Mouse (Mus musculus) heart, postnatal 0 days (tissue): ENCODE data around the gene Supt3. TPM values are rescaled to one million over a fixed set of nuclear protein-coding genes. Genes with fewer than 3 reads are reported as not detected.

ENCODE experiments used
- ATAC-seq: fragments of 200-750 bp; cut with Nextera tagmentation; 2 replicates; pipeline ENCODE4 v1.8.0; 2017; ENCODE audit warnings: low read depth, moderate number of reproducible peaks, moderate library complexity; ENCODE audit not compliant: insufficient read depth
- DNase-seq: peaks from one replicate; pipeline ENCODE4 v3.0.0-alpha.2; 2016; ENCODE audit warnings: low spot score
- H3K27ac ChIP-seq: fragments of 300-500 bp; sonication (generic); 2 replicates; pipeline ENCODE4 v1.5.1; 2014; ENCODE audit warnings: low read depth, mild to moderate bottlenecking
- H3K27me3 ChIP-seq: fragments of 300-500 bp; sonication (generic); 2 replicates; pipeline ENCODE4 v1.6.1; 2014; ENCODE audit warnings: low read length, mixed read lengths; ENCODE audit not compliant: control insufficient read depth, insufficient read depth
- H3K36me3 ChIP-seq: fragments of 300-500 bp; sonication (generic); replicated peaks from 2 replicates; pipeline ENCODE4 v1.6.1; 2014; ENCODE audit warnings: low read length, mixed read lengths; ENCODE audit not compliant: control insufficient read depth, insufficient read depth
- H3K4me1 ChIP-seq: fragments of 300-500 bp; sonication (generic); 2 replicates; pipeline ENCODE4 v1.6.1; 2014; ENCODE audit warnings: antibody characterized with exemption; ENCODE audit not compliant: control insufficient read depth, insufficient read depth
- H3K4me2 ChIP-seq: fragments of 300-500 bp; sonication (generic); 2 replicates; pipeline ENCODE4 v1.6.1; 2014; ENCODE audit warnings: low read depth, mild to moderate bottlenecking, low read length, moderate library complexity
- H3K4me3 ChIP-seq: fragments of 300-500 bp; sonication (generic); 2 replicates; pipeline ENCODE4 v1.5.1; 2014; ENCODE audit warnings: low read depth, low read length
- H3K9ac ChIP-seq: fragments of 300-500 bp; sonication (generic); replicated peaks from 2 replicates; pipeline ENCODE4 v1.6.1; 2014; ENCODE audit warnings: low read depth, low read length, mixed read lengths
- H3K9me3 ChIP-seq: fragments of 300-500 bp; sonication (generic); replicated peaks from 2 replicates; pipeline ENCODE4 v1.6.1; 2016; ENCODE audit warnings: low read length; ENCODE audit not compliant: control insufficient read depth
- CTCF ChIP-seq: IDR thresholded peaks from 2 replicates; pipeline ENCODE4 v1.5.1; 2016; ENCODE audit warnings: antibody characterized with exemption, control low read depth, low read depth
- EP300 ChIP-seq: IDR thresholded peaks from 2 replicates; pipeline ENCODE4 v1.6.1; 2016; ENCODE audit warnings: antibody characterized with exemption, low read depth
- WGBS: fragments of 180-500 bp; shearing (Covaris S2); extraction: QIAGEN DNeasy Blood & Tissue Kit; methylation state at CpG from one replicate; pipeline ENCODE4 v1.1.7; 2014; 5-methylcytosine and 5-hydroxymethylcytosine counted together
- polyA plus RNA-seq: library from polyadenylated mRNA; unstranded; fragments of >200 nt; fragmentation: Nextera tagmentation; extraction: Ambion mirVana; gene quantifications from 2 replicates; pipeline ENCODE4 v1.2.1, GENCODE M21; 2015
- total RNA-seq: library from RNA; depleted of rRNA; stranded (reverse); fragments of >200 nt; gene quantifications from 2 replicates; pipeline ENCODE4 v1.2.3, GENCODE M21; 2014; ENCODE audit warnings: low replicate concordance

The Supt3 gene
- total and polyA plus RNA-seq, 2 experiments from 2014 or later = 4.3 to 19.5 TPM

DNA sequence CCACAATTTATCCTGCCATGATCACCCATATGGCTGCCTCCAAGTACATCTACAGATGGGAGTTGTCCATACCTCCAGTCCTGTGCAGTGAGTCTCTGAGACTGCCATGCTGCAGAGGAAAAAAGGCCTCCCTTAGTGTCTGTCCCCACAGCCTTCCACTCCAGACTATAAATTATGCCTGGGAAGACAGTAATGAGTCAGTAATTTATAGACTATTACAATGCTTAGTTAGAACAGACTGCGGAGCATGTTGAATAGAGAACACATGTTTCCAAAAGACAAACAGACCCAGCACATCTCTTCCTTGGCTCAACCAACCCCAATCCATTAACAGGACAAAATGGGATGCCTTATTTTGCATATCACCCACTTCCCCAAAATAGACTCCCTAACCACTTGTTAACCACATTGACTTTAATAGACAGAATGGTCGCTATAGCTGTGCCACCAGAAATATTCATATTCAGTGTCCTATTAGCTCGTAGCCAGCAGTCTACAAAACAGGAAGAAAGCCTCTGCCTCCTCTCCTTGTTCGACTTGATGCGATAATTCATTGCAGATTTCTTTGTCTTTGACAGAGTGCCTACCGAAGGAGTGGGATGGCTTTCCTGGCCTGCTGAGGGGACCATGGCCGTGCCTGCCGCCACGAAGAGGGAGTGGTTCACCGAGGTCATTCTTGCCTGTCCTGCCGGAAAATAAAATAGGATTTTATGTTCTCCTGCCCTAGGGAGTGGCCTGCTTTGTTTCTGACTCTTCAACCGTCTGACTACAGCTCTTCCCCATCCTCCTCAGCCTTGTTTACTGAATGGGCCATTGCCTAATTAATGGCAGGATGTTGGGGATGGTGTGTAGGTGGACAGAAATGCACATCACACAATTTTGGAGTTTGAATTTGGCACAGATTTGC lies 341.9 kb downstream of the Supt3 start:
- Histone ChIP-seq H3K4me3 (no peak overlapping the region), H3K36me3 (no peaks in the 10 kb centered on the region), H3K9ac (no peak overlapping the region), H3K27me3 (no peaks in the 10 kb centered on the region), H3K9me3 (0 out of 2 replicates have a peak, but pooled peaks cover 1% of the 10 kb centered on the region), H3K27ac (no peak overlapping the region), H3K4me1 (no peaks in the 10 kb centered on the region), H3K4me2 (no peak overlapping the region)
- DNase-seq (no peak), ATAC-seq (no peak)
- TF ChIP-seq EP300 (no peak), CTCF (no peak)
- 67% methylated on average over 12 of the region's 12 CpGs for WGBS

DNA sequence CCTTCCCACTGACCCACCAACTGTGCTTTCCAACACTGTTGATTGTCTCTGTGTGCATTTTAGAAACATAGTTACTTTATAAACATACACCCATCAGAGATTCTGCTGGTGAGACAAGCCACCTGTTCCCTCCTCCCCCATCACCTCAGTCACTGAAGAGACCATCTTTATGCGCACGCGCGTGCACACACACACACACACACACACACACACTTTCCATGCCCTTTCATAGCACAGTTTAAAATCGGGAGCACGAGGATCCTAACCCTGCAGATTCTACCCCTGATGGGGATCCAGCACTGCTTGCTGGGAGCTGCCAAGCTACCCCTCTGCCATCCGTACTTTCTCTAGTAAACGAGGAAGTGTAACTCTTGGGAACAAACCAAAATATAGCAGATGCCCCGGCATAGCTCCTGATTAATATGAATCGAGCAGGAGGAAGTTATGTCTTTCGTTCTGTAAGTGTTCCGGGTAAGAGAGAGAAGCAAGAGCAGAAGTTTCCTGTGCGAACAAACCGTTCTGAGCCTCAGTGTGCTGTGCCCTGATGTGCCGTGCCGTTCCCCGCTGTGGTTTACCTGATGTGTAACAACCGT lies 342.8 kb downstream of the Supt3 start:
- no peaks in the 10 kb centered on the region for H3K36me3 ChIP-seq

DNA sequence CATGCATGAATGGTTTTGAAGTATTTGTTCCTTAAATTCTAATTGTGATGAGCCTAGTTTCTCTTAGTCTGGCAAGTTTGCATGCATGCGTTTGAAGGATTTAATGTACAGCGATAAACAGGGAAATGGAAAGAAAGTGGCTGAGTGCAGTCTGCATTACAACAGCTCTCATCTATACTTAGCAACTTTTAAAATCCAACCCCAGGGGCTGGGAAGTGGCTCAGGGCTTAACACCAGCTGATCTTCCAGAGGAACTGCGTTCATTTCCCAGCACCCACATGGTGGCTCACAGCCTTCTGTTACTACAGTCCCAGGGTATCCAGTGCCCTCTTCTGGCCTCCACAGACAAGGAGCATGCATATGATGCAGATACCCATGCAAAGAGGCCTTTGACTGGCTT lies 346.9 kb downstream of the Supt3 start:
- Histone ChIP-seq H3K27me3 (no peaks in the 10 kb centered on the region), H3K4me3 (no peak overlapping the region), H3K4me1 (no peaks in the 10 kb centered on the region), H3K9me3 (0 out of 2 replicates have a peak, but pooled peaks cover 3% of the 10 kb centered on the region), H3K36me3 (no peaks in the 10 kb centered on the region), H3K9ac (no peak overlapping the region), H3K27ac (no peak overlapping the region), H3K4me2 (no peak overlapping the region)
- TF ChIP-seq EP300 (no peak), CTCF (no peak)
- DNase-seq (no peak), ATAC-seq (no peak)
- 85% methylated on average over 3 of the region's 3 CpGs for WGBS

More for the DNA sequence above, 342.8 kb downstream of the Supt3 start:
- DNase-seq (no peak), ATAC-seq (no peak)
- H3K4me1 ChIP-seq = no peaks in the 10 kb centered on the region
- no peak overlapping the region for H3K27ac ChIP-seq
- no peak overlapping the region for H3K4me2 ChIP-seq
- H3K9me3 ChIP-seq = 0 out of 2 replicates have a peak, but pooled peaks cover 3% of the 10 kb centered on the region
- no peak overlapping the region for H3K9ac ChIP-seq
- 81% methylated on average over 18 of the region's 18 CpGs for WGBS
- no peak overlapping the region for H3K4me3 ChIP-seq
- no peaks in the 10 kb centered on the region for H3K27me3 ChIP-seq
- TF ChIP-seq EP300 (no peak), CTCF (no peak)

DNA sequence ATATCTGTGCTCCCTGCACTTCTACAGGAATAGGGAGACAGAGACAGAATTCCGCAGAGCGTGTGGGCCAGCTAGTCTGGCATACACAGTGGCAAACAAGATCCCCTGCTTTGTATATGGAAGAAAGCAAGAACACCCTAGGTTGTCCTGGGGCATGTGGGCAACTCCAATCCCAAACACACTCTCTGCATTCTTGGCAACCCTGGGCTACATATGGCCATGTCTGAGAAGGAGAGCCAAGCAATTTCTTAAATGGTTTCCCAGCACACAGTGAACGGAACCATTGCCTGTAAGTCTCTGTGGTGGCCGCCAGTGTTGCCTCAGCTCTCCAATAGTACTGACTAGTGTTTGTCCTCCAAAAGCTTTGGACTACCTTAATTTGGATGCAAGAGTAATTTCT lies 351.7 kb downstream of the Supt3 start:
- no peak overlapping the region for H3K27ac ChIP-seq
- no peak overlapping the region for H3K4me2 ChIP-seq
- H3K4me1 ChIP-seq = no peaks in the 10 kb centered on the region
- no peak for DNase-seq
- no peaks in the 10 kb centered on the region for H3K36me3 ChIP-seq
- H3K9me3 ChIP-seq = 0 out of 2 replicates have a peak, but pooled peaks cover 3% of the 10 kb centered on the region
- no peak for ATAC-seq
- no peak for TF ChIP-seq EP300
- TF ChIP-seq CTCF = no peak
- H3K4me3 ChIP-seq = no peak overlapping the region
- H3K27me3 ChIP-seq = no peaks in the 10 kb centered on the region
- 96% methylated on average over 4 of the region's 4 CpGs for WGBS
- no peak overlapping the region for H3K9ac ChIP-seq

DNA sequence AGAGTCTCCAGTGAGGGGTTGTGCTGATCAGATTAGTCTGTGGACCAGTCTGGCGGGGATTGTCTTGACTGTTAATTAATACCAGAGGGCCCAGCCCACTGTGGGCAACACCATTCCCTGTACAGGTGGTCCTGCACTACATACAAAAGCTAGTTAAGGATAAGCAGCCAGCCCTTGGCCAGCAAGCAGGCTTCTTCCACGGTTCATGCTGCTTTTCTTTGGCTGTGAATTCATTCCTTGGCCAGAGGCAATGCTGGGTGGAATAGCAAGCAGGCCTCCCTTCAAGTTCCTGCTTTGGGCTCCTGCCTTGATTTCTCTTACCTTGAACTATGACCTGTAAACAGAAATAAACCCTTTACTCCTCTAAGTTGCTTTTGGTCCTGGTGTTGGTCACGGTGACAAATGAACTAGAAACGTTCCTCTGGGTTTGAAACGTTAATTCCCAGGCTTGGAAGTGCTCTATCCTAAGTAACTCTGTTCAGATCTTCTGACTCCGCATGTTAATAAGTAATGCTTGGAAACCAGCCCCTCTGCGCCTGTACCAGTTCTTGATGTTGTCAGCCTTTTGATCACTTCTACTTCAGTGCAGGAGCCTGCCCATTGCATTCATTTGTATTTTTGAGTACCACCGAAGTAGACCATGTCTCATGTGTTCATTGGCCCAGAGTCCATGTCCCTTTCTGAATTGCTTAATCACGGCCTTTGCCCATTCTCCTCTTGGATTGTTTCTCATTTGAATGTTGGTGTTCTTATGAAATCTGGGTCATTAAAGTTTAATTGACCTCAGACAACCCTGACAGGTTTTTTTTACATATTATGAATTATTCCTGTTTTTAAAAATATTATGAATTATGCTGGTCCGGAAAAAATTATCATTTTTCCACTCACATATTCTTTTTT lies 356.8 kb downstream of the Supt3 start:
- Histone ChIP-seq H3K4me1 (no peaks in the 10 kb centered on the region), H3K9ac (no peak overlapping the region), H3K27me3 (no peaks in the 10 kb centered on the region), H3K4me3 (no peak overlapping the region), H3K36me3 (no peaks in the 10 kb centered on the region), H3K27ac (no peak overlapping the region), H3K9me3 (no peaks in the 10 kb centered on the region), H3K4me2 (no peak overlapping the region)
- no peak for TF ChIP-seq EP300
- TF ChIP-seq CTCF = no peak
- ATAC-seq (no peak), DNase-seq (no peak)
- 84% methylated on average over 10 of the region's 10 CpGs for WGBS
